Mouse (Mus musculus) MEL (cell line): ENCODE data around the gene Maged2. TPM values are rescaled to one million over a fixed set of nuclear protein-coding genes. Genes with fewer than 3 reads are reported as not detected.
"Not testable (repeated sequence)": the region's sequence is repeated elsewhere in the genome, so short reads cannot be mapped to it uniquely, and the experiment has no call there.

ENCODE experiments used
- DNase-seq: peaks from one replicate; pipeline ENCODE4 v3.0.0; 2011; ENCODE audit warnings: low read depth, low spot score
- H3K27ac ChIP-seq: 2 replicates; pipeline ENCODE4 v1.5.1; 2012; ENCODE audit warnings: low read depth, mild to moderate bottlenecking, control low read depth, low read length, moderate library complexity; ENCODE audit not compliant: control insufficient read depth
- H3K27me3 ChIP-seq, 2 experiments: fragments of 150-350 bp in 1 of 2; sonication (generic) in 1 of 2; 2 replicates each; pipeline ENCODE4 v1.6.1; 2012; ENCODE audit warnings: low read length in 2 of 2, mild to moderate bottlenecking in 2 of 2, improper control_type of control experiment in 1 of 2, moderate library complexity in 1 of 2; ENCODE audit not compliant: insufficient read depth in 2 of 2, control insufficient read depth in 1 of 2
- H3K36me3 ChIP-seq, 2 experiments: 2 replicates each; pipeline ENCODE4 v1.6.1; 2012 to 2014; ENCODE audit warnings: low read length in 2 of 2, improper control_type of control experiment in 1 of 2, inconsistent platforms in 1 of 2, mild to moderate bottlenecking in 1 of 2; ENCODE audit not compliant: insufficient read depth in 2 of 2, control insufficient read depth in 1 of 2
- H3K4me1 ChIP-seq, 2 experiments: fragments of 150-350 bp in 1 of 2; sonication (generic) in 1 of 2; 2 replicates each; pipeline ENCODE4 v1.6.1; 2012; ENCODE audit warnings: low read length in 2 of 2, improper control_type of control experiment in 1 of 2, mild to moderate bottlenecking in 1 of 2; ENCODE audit not compliant: insufficient read depth in 2 of 2, control insufficient read depth in 1 of 2
- H3K4me3 ChIP-seq, 2 experiments: fragments of 150-350 bp in 1 of 2; sonication (generic) in 1 of 2; 2 replicates each; pipeline ENCODE4 v1.5.1; 2012; ENCODE audit warnings: low read depth in 2 of 2, low read length in 2 of 2, mild to moderate bottlenecking in 2 of 2, moderate library complexity in 2 of 2, control low read depth in 1 of 2, improper control_type of control experiment in 1 of 2; ENCODE audit not compliant: control insufficient read depth in 1 of 2, insufficient read depth in 1 of 2
- H3K79me2 ChIP-seq: 2 replicates; pipeline ENCODE4 v1.6.1; 2012; ENCODE audit warnings: mild to moderate bottlenecking, low read length, moderate library complexity; ENCODE audit not compliant: control insufficient read depth, poor library complexity, insufficient read depth
- H3K9ac ChIP-seq: 2 replicates; pipeline ENCODE4 v1.6.1; 2012; ENCODE audit warnings: low read depth, mild to moderate bottlenecking, control low read depth, low read length, moderate library complexity; ENCODE audit not compliant: control insufficient read depth, poor library complexity, severe bottlenecking
- H3K9me3 ChIP-seq: fragments of 150-350 bp; sonication (generic); replicated peaks from 2 replicates; pipeline ENCODE4 v1.6.1; 2012; ENCODE audit warnings: mild to moderate bottlenecking, low read length, improper control_type of control experiment, moderate library complexity; ENCODE audit not compliant: insufficient read depth
- BHLHE40 ChIP-seq: IDR thresholded peaks from 2 replicates; pipeline ENCODE4 v1.6.1; 2012; ENCODE audit warnings: low read depth, mild to moderate bottlenecking, inconsistent platforms, low read length, improper control_type of control experiment, borderline replicate concordance
- CHD2 ChIP-seq: IDR thresholded peaks from 2 replicates; pipeline ENCODE4 v1.6.1; 2011; ENCODE audit warnings: low read length, improper control_type of control experiment
- E2F4 ChIP-seq: IDR thresholded peaks from 2 replicates; pipeline ENCODE4 v1.6.1; 2011; ENCODE audit warnings: low read depth, low read length, improper control_type of control experiment, borderline replicate concordance
- ELF1 ChIP-seq: IDR thresholded peaks from 2 replicates; pipeline ENCODE4 v1.6.1; 2014; ENCODE audit warnings: low read depth, mild to moderate bottlenecking, inconsistent platforms, low read length, improper control_type of control experiment, moderate library complexity
- EP300 ChIP-seq, 2 experiments: IDR thresholded peaks; 2 replicates each; pipeline ENCODE4 v1.6.1; 2011; ENCODE audit warnings: improper control_type of control experiment in 2 of 2, low read length in 2 of 2, low read depth in 1 of 2, mild to moderate bottlenecking in 1 of 2
- GATA1 ChIP-seq: IDR thresholded peaks from 2 replicates; pipeline ENCODE4 v1.6.1; 2011; ENCODE audit warnings: low read depth, low read length, improper control_type of control experiment
- HCFC1 ChIP-seq: IDR thresholded peaks from 2 replicates; pipeline ENCODE4 v1.6.1; 2012; ENCODE audit warnings: low read depth, mild to moderate bottlenecking, inconsistent platforms, low read length, improper control_type of control experiment, moderate library complexity
- JUND ChIP-seq: IDR thresholded peaks from 2 replicates; pipeline ENCODE4 v1.6.1; 2011; ENCODE audit warnings: low read depth, mild to moderate bottlenecking, improper control_type of control experiment, low read length
- KAT2A ChIP-seq: conservative IDR thresholded peaks from 2 replicates; pipeline ENCODE4 v1.6.1; 2012; ENCODE audit warnings: low read depth, low read length, improper control_type of control experiment, inconsistent platforms
- MYB ChIP-seq: IDR thresholded peaks from 2 replicates; pipeline ENCODE4 v1.6.1; 2011; ENCODE audit warnings: mild to moderate bottlenecking, low read depth, low read length, improper control_type of control experiment
- MYC ChIP-seq: IDR thresholded peaks from 2 replicates; pipeline ENCODE4 v1.6.1; 2011; ENCODE audit warnings: low read depth, mild to moderate bottlenecking, low read length, improper control_type of control experiment, moderate library complexity
- RAD21 ChIP-seq: IDR thresholded peaks from 2 replicates; pipeline ENCODE4 v1.6.1; 2011; ENCODE audit warnings: mild to moderate bottlenecking, low read depth, low read length, improper control_type of control experiment
- RCOR1 ChIP-seq: IDR thresholded peaks from 2 replicates; pipeline ENCODE4 v1.6.1; 2012; ENCODE audit warnings: low read depth, mild to moderate bottlenecking, inconsistent platforms, low read length, improper control_type of control experiment
- SIN3A ChIP-seq: IDR thresholded peaks from 2 replicates; pipeline ENCODE4 v1.6.1; 2012; ENCODE audit warnings: low read length, improper control_type of control experiment, inconsistent platforms
- TAL1 ChIP-seq: IDR thresholded peaks from 2 replicates; pipeline ENCODE4 v1.6.1; 2012; ENCODE audit warnings: mild to moderate bottlenecking, inconsistent platforms, low read length, moderate library complexity, mixed read lengths
- TBP ChIP-seq: IDR thresholded peaks from 2 replicates; pipeline ENCODE4 v1.8.0; 2011; ENCODE audit warnings: low read depth, low read length, improper control_type of control experiment
- TCF12 ChIP-seq: IDR thresholded peaks from 2 replicates; pipeline ENCODE4 v1.6.1; 2014; ENCODE audit warnings: low read depth, mild to moderate bottlenecking, inconsistent platforms, low read length, improper control_type of control experiment, moderate library complexity
- UBTF ChIP-seq: IDR thresholded peaks from 2 replicates; pipeline ENCODE4 v1.6.1; 2012; ENCODE audit warnings: low read depth, mild to moderate bottlenecking, inconsistent platforms, low read length, improper control_type of control experiment, moderate library complexity, borderline replicate concordance; ENCODE audit not compliant: insufficient read depth
- ZC3H11A ChIP-seq: IDR thresholded peaks from 2 replicates; pipeline ENCODE4 v1.6.1; 2012; ENCODE audit warnings: low read depth, mild to moderate bottlenecking, inconsistent platforms, low read length, improper control_type of control experiment
- ZNF384 ChIP-seq: IDR thresholded peaks from 2 replicates; pipeline ENCODE4 v1.6.1; 2012; ENCODE audit warnings: low read depth, mild to moderate bottlenecking, inconsistent platforms, low read length, improper control_type of control experiment
- polyA plus RNA-seq, 2 experiments: library from polyadenylated mRNA; stranded (reverse) in 1 of 2; unstranded in 1 of 2; fragments of >175 nt in 1 of 2; fragments of >200 nt in 1 of 2; gene quantifications; 2 replicates each; pipeline versions ENCODE4 v1.2.1 to v1.2.4; 2012; ENCODE audit warnings: low replicate concordance in 2 of 2, low read depth in 1 of 2; ENCODE audit not compliant: insufficient read length in 2 of 2, insufficient read depth in 1 of 2, missing spikeins in 1 of 2
- total RNA-seq: library from RNA; depleted of rRNA; stranded (reverse); fragments of 300-350 nt; gene quantifications from 2 replicates; pipeline ENCODE4 v1.2.3, GENCODE M21; 2012; rRNA removed

The Maged2 gene
- total RNA-seq (not detected in 2 replicates), polyA plus RNA-seq (not detected)

DNA sequence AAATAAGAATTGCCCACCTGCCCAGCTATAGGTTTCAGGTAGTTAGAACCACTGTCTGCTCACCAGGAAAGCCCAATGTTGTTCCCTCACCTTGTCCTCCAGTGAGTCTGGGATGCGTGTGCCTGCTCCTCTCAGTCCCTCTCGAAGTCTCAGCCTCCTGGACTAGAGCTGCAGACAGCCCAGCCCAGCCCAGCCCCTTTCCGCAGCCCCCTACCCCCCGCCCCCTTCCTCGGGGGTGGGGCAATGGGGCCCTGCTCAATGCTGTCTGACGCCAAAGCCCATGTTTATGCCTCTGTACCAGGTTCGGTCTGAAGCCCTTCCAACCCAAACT is at the start of gene Maged2:
Gene Maged2 (minus strand): TSS at position 207 of the 331 bp plus-strand sequence.
- TF ChIP-seq E2F4 = no peak
- H3K9me3 ChIP-seq = no peaks in the 10 kb centered on the region
- H3K36me3 ChIP-seq = no peaks in the 10 kb centered on the region
- H3K27ac ChIP-seq = no peak within 1 kb of the TSS
- no peak within 1 kb of the TSS for H3K4me3 ChIP-seq
- no peak within 1 kb of the TSS for H3K9ac ChIP-seq
- H3K79me2 ChIP-seq = no peaks in the 10 kb centered on the region
- no peaks in the 10 kb centered on the region for H3K27me3 ChIP-seq
- no peak for DNase-seq
- H3K4me1 ChIP-seq = no peaks in the 10 kb centered on the region

DNA sequence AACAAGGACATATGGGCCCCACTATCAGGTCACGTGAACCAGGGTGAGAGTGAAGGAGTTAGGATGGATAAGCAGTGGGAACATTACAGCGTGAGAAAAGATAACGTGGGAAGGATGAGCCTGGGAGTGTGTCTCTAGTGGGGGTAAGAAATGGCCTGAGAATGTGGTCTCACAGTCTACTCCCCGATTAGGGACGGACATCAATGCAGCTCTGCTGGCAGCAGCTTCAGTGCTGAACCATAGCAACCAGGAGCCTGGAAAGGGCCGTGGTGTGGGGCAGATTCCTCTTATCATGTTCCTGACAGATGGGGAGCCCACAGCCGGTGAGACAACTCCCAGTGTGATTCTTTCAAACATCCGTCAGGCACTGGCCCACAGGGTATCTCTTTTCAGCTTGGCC is 34.1 kb upstream of the Maged2 start:
- H3K9me3 ChIP-seq = no peaks in the 10 kb centered on the region
- H3K36me3 ChIP-seq = no peaks in the 10 kb centered on the region
- H3K4me1 ChIP-seq = no peaks in the 10 kb centered on the region
- no peak for TF ChIP-seq TBP
- TF ChIP-seq UBTF = no peak
- TF ChIP-seq EP300 (IDR thresholded peaks at IDR 0.05; ENCODE audit: low read depth in 1 of 2, low read length in 2 of 2) = no peak
- TF ChIP-seq RAD21 = no peak
- TF ChIP-seq TAL1 = no peak
- no peak for TF ChIP-seq HCFC1
- TF ChIP-seq JUND = no peak
- TF ChIP-seq BHLHE40 = no peak
- no peak for TF ChIP-seq SIN3A
- TF ChIP-seq ELF1 = no peak
- no peak for TF ChIP-seq GATA1
- no peak for TF ChIP-seq RCOR1
- no peak for TF ChIP-seq MYB
- no peak for TF ChIP-seq CHD2
- no peak for TF ChIP-seq E2F4
- no peak for TF ChIP-seq TCF12
- TF ChIP-seq ZNF384 = no peak
- TF ChIP-seq ZC3H11A = no peak
- no peak for TF ChIP-seq MYC
- TF ChIP-seq KAT2A = no peak
- H3K27me3 ChIP-seq = no peaks in the 10 kb centered on the region
- H3K27ac ChIP-seq = no peak overlapping the region
- H3K79me2 ChIP-seq = no peaks in the 10 kb centered on the region
- DNase-seq = no peak
- no peak overlapping the region for H3K9ac ChIP-seq
- H3K4me3 ChIP-seq = no peak overlapping the region

DNA sequence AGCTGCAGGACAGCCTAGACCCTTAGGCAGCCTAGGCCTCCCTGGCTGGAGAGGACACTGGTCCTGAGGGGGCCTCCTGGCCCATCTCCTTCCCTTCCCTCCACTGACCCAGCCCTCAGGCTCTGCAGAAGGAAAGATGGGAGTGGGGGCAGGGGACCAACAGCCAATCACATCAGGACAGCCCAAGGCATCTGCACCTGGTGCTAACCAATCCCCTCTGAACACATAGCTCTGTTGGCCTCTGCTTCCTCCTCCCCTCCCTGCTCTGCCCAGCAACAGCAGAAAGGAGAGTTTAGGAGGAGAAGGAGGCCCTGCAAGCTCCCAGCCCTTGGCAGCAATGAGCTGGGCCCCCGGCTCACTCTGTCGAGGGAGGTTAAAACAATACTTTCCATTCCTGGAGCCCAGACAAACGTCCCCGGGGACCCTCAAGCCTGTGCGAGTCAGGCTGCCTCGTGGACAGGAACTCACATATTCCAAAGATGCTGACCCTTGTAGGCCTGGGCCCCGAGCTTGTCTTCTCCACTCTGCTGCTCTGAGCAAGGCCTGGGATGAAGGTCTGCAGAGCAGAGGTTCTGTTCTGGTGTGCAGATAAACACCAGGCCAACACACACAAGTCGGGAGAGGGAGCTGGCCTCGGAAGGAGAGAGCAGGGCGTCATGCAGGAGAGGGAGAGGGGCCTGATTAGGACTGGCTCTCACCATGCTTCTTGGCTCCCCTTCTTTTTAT is 31.5 kb upstream of the Maged2 start:
- not testable (repeated sequence) for H3K79me2 ChIP-seq, H3K4me3 ChIP-seq, H3K27me3 ChIP-seq, H3K9me3 ChIP-seq, H3K27ac ChIP-seq, H3K4me1 ChIP-seq, H3K9ac ChIP-seq, H3K36me3 ChIP-seq, DNase-seq

GRCm38 (mm10) chrX:150843257-150843656 is 29.1 kb upstream of the Maged2 start:
- H3K9me3 ChIP-seq, H3K36me3 ChIP-seq, H3K27me3 ChIP-seq, DNase-seq, H3K27ac ChIP-seq, H3K9ac ChIP-seq, H3K79me2 ChIP-seq, H3K4me1 ChIP-seq, H3K4me3 ChIP-seq: not testable (repeated sequence)
